Mouse (Mus musculus): Measurements from ENCODE around the gene Cx3cl1. TPM values are rescaled to one million over a fixed set of nuclear protein-coding genes. Genes with fewer than 3 reads are reported as not detected.

Gene Cx3cl1
- polyA plus RNA-seq (2012; rRNA removed) = 65.8 and 132 TPM in 2 replicates

DNA sequence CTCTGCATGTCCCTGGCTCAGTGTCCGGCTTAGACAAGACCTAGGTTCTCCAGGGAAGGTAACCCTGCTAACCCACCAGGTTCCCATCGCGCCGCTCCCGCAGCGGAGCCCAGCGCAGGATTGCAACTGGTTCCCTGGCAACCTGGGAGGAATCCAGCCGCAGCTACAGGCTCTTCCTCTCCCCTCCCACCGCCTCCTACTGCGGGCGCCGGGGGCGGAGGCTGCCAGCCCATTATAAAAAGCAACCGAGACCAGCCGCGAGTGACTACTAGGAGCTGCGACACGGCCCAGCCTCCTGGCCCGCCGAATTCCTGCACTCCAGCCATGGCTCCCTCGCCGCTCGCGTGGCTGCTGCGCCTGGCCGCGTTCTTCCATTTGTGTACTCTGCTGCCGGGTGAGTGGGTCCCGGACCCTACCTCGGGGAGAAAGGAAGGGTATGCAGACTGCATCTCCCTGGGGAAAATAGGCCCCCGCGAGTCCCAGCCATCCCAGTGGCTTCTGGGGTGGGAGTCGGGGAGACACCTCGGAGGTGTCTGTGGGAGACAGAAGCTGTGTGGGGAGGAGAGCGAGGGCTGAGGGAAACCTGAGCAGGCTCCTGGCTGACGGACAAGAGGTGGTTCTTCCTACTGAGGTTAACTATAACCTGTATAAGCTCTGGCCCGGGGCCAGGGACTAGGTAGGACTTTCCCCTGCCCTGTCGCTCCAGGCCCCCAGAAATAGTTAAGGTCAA, at the start of gene Cx3cl1:
TSS of gene Cx3cl1 (plus strand) at position 69 of the 730 bp plus-strand sequence.
- H3K4me1 ChIP-seq (ENCODE audit: control insufficient read depth, insufficient read depth, low read length) = no peaks in the 10 kb centered on the region; the same call in none of the 2 replicates
- TF ChIP-seq CTCF (IDR thresholded peaks at IDR 0.05; ENCODE audit: insufficient read depth, low read length) (no peak), POLR2A (IDR thresholded peaks at IDR 0.05; ENCODE audit: borderline replicate concordance, extremely low read depth, low read depth, low read length) (peak; percentile 94; the same call in 1 of the 2 replicates)
- DNase-seq = peak; percentile 81
- peak within 1 kb of the TSS; percentile 60 for H3K4me3 ChIP-seq (replicated peaks; ENCODE audit: extremely low read depth, low read depth, low read length)
- 1% methylated on average over 38 of the region's 38 CpGs for WGBS

- no peak overlapping the region for H3K4me3 ChIP-seq (replicated peaks; ENCODE audit: extremely low read depth, low read depth, low read length)
- 0 out of 2 replicates have a peak, but pooled peaks cover 2% of the 10 kb centered on the region for H3K4me1 ChIP-seq (ENCODE audit: control insufficient read depth, insufficient read depth, low read length)
- DNase-seq = no peak
- TF ChIP-seq CTCF (IDR thresholded peaks at IDR 0.05; ENCODE audit: insufficient read depth, low read length) = no peak
- WGBS = 47% methylated on average over 5 of the region's 5 CpGs
These were observed 45.8 kb upstream of the Cx3cl1 start for GRCm38 (mm10) chr8:94725998-94726397.

DNA sequence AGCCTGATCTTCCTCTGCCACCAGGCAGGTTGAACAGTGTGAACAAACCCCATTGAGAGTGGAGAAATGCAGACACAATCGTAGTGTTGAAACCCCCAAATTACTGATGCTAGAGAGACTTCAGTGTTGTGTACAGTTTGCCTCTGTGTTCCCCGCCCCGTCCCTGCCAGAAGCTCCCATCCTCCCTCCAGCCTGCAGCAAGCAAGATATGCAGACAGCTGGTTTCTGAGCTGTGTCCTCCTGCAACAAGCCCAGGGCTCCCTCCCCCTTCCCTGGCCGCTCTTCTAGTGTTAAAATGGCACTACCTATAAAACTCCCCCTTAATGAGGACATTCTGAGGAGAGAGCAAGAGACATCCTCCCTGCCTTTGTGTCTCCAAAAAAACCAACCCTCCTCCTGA, 42.5 kb upstream of the Cx3cl1 start:
- DNase-seq = no peak
- Histone ChIP-seq H3K4me1 (ENCODE audit: control insufficient read depth, insufficient read depth, low read length) (peaks cover 9% of the 10 kb centered on the region; the same call in 1 of the 2 replicates), H3K4me3 (replicated peaks; ENCODE audit: extremely low read depth, low read depth, low read length) (no peak overlapping the region)
- no peak for TF ChIP-seq CTCF (IDR thresholded peaks at IDR 0.05; ENCODE audit: insufficient read depth, low read length)
- 76% methylated on average over 4 of the region's 4 CpGs for WGBS

GRCm38 (mm10) chr8:94733821-94734465, 37.9 kb upstream of the Cx3cl1 start:
- no peak for TF ChIP-seq POLR2A (IDR thresholded peaks at IDR 0.05; ENCODE audit: borderline replicate concordance, extremely low read depth, low read depth, low read length)
- TF ChIP-seq CTCF (IDR thresholded peaks at IDR 0.05; ENCODE audit: insufficient read depth, low read length) = no peak

DNA sequence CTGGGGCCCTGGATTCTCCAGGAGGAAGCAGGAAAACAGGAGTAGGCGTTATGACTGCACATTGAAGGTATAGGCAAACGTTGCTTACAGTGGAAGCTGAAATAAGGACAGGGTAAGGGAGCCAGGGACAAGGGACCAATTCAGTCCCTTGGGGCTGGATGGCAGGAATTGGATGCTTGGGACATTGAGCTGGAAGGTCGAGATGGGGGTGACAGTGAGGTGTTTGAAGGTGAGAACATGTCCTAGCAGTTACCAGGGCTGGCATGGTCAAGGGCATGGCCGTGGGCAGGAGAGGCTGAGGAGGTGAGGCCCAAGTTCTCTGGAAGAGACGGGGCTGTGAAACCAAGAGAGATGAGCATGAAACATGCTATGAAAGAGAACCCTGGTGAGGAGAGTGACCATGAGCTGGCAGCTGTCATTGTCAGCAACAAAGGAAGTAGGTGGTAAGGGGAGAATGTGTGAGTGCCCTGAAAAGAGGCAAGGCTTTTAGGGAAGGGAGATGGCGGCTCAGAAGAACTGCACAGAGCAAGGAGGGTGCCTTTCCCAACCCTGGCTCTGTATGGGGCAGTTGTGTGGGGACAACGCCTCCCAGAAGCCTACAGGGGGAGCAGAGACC, 37.0 kb upstream of the Cx3cl1 start:
- 83% methylated on average over 7 of the region's 7 CpGs for WGBS
- DNase-seq = no peak
- H3K4me3 ChIP-seq (replicated peaks; ENCODE audit: extremely low read depth, low read depth, low read length) = no peak overlapping the region
- no peak for TF ChIP-seq POLR2A (IDR thresholded peaks at IDR 0.05; ENCODE audit: borderline replicate concordance, extremely low read depth, low read depth, low read length)
- TF ChIP-seq CTCF (IDR thresholded peaks at IDR 0.05; ENCODE audit: insufficient read depth, low read length) = no peak
- peaks cover 11% of the 10 kb centered on the region; the same call in 1 of the 2 replicates for H3K4me1 ChIP-seq (ENCODE audit: control insufficient read depth, insufficient read depth, low read length)

More at GRCm38 (mm10) chr8:94733821-94734465, 37.9 kb upstream of the Cx3cl1 start:
- no peak for DNase-seq
- H3K4me3 ChIP-seq (replicated peaks; ENCODE audit: extremely low read depth, low read depth, low read length) = no peak overlapping the region
- peaks cover 11% of the 10 kb centered on the region; the same call in 1 of the 2 replicates for H3K4me1 ChIP-seq (ENCODE audit: control insufficient read depth, insufficient read depth, low read length)
- WGBS = 54% methylated on average over 5 of the region's 5 CpGs

DNA sequence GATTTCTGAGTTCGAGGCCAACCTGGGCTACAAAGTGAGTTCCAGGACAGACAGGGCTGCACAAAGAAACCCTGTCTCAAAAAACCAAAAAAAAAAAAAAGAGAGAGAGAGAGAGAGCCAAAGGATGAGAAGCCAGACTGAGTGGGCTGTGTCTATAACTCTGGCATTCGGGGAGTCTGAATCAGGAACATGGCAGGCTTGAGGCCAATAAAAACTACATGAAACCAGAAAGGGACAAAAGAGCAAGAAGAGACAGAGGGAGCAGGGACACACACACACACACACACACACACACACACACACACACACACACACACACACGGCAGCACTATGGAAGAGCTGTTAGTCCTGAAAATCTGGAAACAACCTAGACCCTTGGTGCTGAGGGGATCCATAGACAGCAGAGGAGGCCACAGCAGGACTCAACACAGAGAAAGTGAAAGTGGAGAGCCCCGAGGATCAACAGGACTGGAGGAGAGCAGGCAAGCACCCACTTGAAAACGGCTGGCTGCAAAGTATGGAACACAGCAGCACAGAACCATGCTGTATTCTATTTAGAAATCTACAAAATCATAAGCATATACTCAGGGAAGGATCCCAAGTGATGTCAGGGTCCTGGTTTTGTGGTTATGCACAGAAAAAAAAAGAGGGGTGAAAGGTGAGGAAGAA, 36.2 kb upstream of the Cx3cl1 start:
- TF ChIP-seq POLR2A (IDR thresholded peaks at IDR 0.05; ENCODE audit: borderline replicate concordance, extremely low read depth, low read depth, low read length) = no peak
- TF ChIP-seq CTCF (IDR thresholded peaks at IDR 0.05; ENCODE audit: insufficient read depth, low read length) = no peak
- DNase-seq = peak; percentile 40
- WGBS = 32% methylated on average over 5 of the region's 5 CpGs
- peaks cover 11% of the 10 kb centered on the region; the same call in 1 of the 2 replicates for H3K4me1 ChIP-seq (ENCODE audit: control insufficient read depth, insufficient read depth, low read length)
- H3K4me3 ChIP-seq (replicated peaks; ENCODE audit: extremely low read depth, low read depth, low read length) = peak overlapping the region; percentile 13

- no peak overlapping the region for H3K4me3 ChIP-seq (replicated peaks; ENCODE audit: extremely low read depth, low read depth, low read length)
- H3K4me1 ChIP-seq (ENCODE audit: control insufficient read depth, insufficient read depth, low read length) = peaks cover 4% of the 10 kb centered on the region; the same call in 1 of the 2 replicates
- TF ChIP-seq POLR2A (IDR thresholded peaks at IDR 0.05; ENCODE audit: borderline replicate concordance, extremely low read depth, low read depth, low read length) (no peak), CTCF (IDR thresholded peaks at IDR 0.05; ENCODE audit: insufficient read depth, low read length) (no peak)
- 67% methylated on average over 6 of the region's 6 CpGs for WGBS
- no peak for DNase-seq
These were observed 32.0 kb upstream of the Cx3cl1 start for GRCm38 (mm10) chr8:94739829-94740228.

DNA sequence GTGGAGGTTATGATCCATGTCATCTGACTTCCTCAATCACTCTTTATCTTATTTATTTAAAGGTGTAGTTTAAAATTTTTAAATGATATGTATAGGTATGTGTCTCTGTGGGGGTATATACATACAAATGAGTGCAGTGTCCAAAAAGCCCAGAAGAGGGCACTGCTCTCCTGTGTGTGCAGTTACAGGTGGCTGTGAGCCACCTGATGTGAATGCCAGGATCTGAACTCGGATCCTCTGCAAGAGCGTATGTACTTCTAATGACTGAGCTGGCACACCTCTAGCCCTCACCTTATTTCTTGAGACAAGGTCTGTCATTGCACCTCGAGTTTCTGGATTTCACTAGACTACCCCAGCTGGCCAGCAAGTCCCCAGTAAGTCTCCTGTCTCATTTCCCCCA, 31.2 kb upstream of the Cx3cl1 start:
- WGBS = 95% methylated on average over 3 of the region's 3 CpGs
- TF ChIP-seq POLR2A (IDR thresholded peaks at IDR 0.05; ENCODE audit: borderline replicate concordance, extremely low read depth, low read depth, low read length) = no peak
- no peak for TF ChIP-seq CTCF (IDR thresholded peaks at IDR 0.05; ENCODE audit: insufficient read depth, low read length)
- no peak for DNase-seq
- Histone ChIP-seq H3K4me1 (ENCODE audit: control insufficient read depth, insufficient read depth, low read length) (peaks cover 2% of the 10 kb centered on the region; the same call in 1 of the 2 replicates), H3K4me3 (replicated peaks; ENCODE audit: extremely low read depth, low read depth, low read length) (no peak overlapping the region)

DNA sequence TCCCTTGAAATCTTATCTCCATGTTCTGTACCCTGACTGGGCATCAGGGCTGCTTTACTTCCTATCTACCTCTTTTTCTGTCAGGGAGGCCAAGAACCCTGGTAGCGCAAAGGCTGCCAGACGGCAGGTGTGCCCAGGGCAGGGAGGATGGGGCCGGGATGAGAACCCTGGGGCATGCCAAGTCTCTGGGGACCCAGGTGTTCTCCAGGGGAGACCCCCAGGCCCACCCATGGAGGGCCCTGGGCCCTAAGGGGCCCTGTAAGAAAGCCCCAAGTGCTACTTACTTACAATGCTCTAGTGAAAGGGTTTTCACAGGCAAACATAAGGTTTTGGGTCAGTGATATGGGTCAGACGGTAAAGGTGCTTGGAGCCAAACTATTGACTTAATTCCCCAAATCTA, 30.1 kb upstream of the Cx3cl1 start:
- no peak for DNase-seq
- Histone ChIP-seq H3K4me3 (replicated peaks; ENCODE audit: extremely low read depth, low read depth, low read length) (no peak overlapping the region), H3K4me1 (ENCODE audit: control insufficient read depth, insufficient read depth, low read length) (no peaks in the 10 kb centered on the region)
- 87% methylated on average over 4 of the region's 4 CpGs for WGBS
- TF ChIP-seq CTCF (IDR thresholded peaks at IDR 0.05; ENCODE audit: insufficient read depth, low read length) (no peak), POLR2A (IDR thresholded peaks at IDR 0.05; ENCODE audit: borderline replicate concordance, extremely low read depth, low read depth, low read length) (no peak)

Measured in lung, adult 2 months (tissue).